Mouse (Mus musculus) layer of hippocampus, postnatal 14 days (tissue): ENCODE measurements around the gene Gpc5. TPM values are rescaled to one million over a fixed set of nuclear protein-coding genes. Genes with fewer than 3 reads are reported as not detected.

ENCODE experiments used
- microRNA-seq, 2 experiments: library from miRNA; unstranded; fragments of <30 nt; microRNA quantifications; one replicate each; pipeline ENCODE4 v1.2.0; 2021
- total RNA-seq, 2 experiments: library from RNA; stranded (reverse); gene quantifications; 2 replicates each; pipeline ENCODE4 v1.2.3; 2021

Gpc5 gene
- total RNA-seq, 2 experiments from 2014 or later: 43.1 to 46.3 TPM

Small RNAs within 50 kb of the gene (microRNA-seq; reads per million reads assigned to microRNA genes)
- gene Mir17 (2,265 to 2,601 reads per million in 2 experiments), gene Mir18 (122 to 212 reads per million in 2 experiments), gene Mir19a (0 to 0.45 reads per million in 2 experiments), gene Mir19b-1 (0.85 to 0.90 reads per million in 2 experiments), gene Mir20a (424 to 736 reads per million in 2 experiments), gene Mir92-1 (1,222 to 1,436 reads per million in 2 experiments)
